Mouse (Mus musculus): Measurements from ENCODE around the gene Itch. TPM values are rescaled to one million over a fixed set of nuclear protein-coding genes. Genes with fewer than 3 reads are reported as not detected.

Gene Itch
- total RNA-seq (2023), result 70.1 TPM

DNA sequence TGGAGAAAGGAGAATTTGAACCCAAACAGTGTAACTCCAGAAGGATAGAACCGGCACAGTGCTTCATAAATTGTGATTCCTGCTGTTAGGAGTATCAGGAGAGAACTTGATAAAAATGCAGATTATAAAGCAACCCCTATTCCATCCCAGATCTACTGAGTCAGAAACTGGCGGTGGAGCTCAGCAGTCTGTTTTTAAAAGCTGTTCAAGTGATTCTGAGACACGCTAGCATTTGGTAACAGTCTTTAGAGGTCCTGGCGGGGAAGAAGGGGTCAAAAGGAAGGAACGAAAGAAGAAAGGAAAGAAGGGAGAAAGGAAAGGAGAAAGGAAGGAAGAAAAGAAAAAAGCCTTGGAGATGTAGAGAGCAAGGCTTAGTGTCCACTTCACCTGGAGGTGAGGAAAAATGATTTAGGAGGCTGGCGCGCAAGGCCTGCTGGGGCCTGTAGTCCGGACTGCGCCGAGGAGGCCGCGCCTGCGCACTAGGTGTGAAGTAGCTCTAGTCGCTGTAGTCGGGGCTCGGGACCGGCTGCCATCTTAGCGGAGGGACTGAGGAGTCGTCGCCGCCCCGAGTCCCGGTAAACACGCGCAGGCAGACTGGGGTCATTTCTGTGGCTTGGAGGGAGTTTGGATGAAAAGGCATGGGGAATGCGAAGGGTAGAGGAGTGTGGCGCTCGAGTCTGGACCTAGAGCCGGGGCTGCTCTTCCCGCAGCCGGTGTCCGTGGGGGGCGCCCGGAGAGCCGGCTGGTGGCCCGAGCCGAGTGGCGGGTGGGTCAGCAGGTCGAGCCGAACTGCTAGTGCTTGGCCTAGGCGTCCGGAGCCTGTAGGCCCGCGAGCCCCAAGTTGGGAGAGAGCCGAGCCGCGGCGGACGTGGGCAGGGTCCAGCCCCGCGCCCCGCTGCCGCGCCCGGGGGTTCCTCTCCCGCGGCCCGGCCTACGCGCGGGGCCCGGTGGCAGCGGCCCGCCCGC is at the start of gene Itch:
Gene Itch (plus strand): TSS at position 499 of the 966 bp plus-strand sequence.

GRCm38 (mm10) chr2:155236362-155236992 is 103.2 kb downstream of the Itch start, which contains the start of gene Dynlrb1:
Gene Dynlrb1 (plus strand): TSS chr2:155236533.

DNA sequence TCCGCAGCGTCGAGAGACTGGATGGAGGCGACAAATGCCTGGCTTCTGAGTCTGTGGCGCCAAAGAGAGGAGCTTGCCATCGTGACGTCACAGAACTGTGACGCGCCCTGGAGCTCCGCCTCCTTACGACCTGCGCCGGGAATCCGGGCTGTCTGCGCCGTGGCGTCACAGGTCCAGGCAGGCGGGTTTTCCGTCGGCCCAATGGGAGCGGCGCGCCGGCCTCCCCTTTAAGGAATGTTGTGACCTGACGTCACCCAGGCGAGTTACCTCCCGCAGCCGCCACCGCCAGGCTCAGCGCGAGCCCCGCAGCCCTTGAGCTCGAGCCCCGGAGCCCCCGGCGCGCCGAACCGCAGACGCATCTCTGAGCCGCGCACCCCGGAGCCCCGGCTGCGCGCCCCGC is 142.9 kb downstream of the Itch start, which contains the start of gene Map1lc3a:
Gene Map1lc3a (plus strand): TSS at position 103 of the 400 bp plus-strand sequence.

Other genes with a start within 250 kb of the Itch start
- 96.8 TPM for gene Eif2s2, start 240.6 kb upstream of the Itch start, total RNA-seq (2023)
- not detected for gene Gm14226, start 115.2 kb upstream of the Itch start, total RNA-seq (2023)
- gene Ahcy, start 59.0 kb upstream of the Itch start, total RNA-seq (2023), result 27.3 TPM
- gene Dynlrb1, start 103.0 kb downstream of the Itch start, total RNA-seq (2023), result 86.2 TPM
- 35.9 TPM for gene Map1lc3a, start 142.8 kb downstream of the Itch start, total RNA-seq (2023)
- 20.4 TPM for gene Pigu, start 223.9 kb downstream of the Itch start, total RNA-seq (2023)
- gene Trp53inp2, start 247.6 kb downstream of the Itch start, total RNA-seq (2023), result 121 TPM